8 mouse cellular contexts compared by ENCODE assay signal in genomic region chr2:84741841-84742450, GRCm38 (mm10). TPM values are rescaled to one million over a fixed set of nuclear protein-coding genes. Genes with fewer than 3 reads are reported as not detected.
A peak's percentile ranks its signal among the peaks of the same experiment; 100 is the strongest.
DNase-seq lines count a peak whose midpoint lies in the region; ATAC-seq lines count a peak whose summit lies in the region.

No protein-coding gene starts in this region.

- 2% methylated on average over 5 of the region's 5 CpGs for WGBS in hindbrain, embryonic 12.5 days
- 3% methylated on average over 5 of the region's 5 CpGs for WGBS in lung, embryonic 15.5 days

- peak overlapping the region; percentile 99 for H3K9ac ChIP-seq in hindbrain, embryonic 12.5 days
- H3K9ac ChIP-seq in lung, embryonic 15.5 days, result peak overlapping the region; percentile 100

- H3K27me3 ChIP-seq in hindbrain, embryonic 12.5 days, result no peaks in the 10 kb centered on the region
- no peaks in the 10 kb centered on the region for H3K27me3 ChIP-seq in lung, embryonic 15.5 days

- H3K4me1 ChIP-seq in hindbrain, embryonic 12.5 days, result peaks cover 62% of the 10 kb centered on the region
- H3K4me1 ChIP-seq in lung, embryonic 15.5 days, result peaks cover 62% of the 10 kb centered on the region

- no peaks in the 10 kb centered on the region for H3K9me3 ChIP-seq in hindbrain, embryonic 12.5 days (replicated peaks)
- H3K9me3 ChIP-seq in lung, embryonic 15.5 days, result no peaks in the 10 kb centered on the region

- H3K4me2 ChIP-seq in hindbrain, embryonic 12.5 days (replicated peaks), result peak overlapping the region; percentile 89
- H3K4me2 ChIP-seq in lung, embryonic 15.5 days, result peak overlapping the region; percentile 79

- DNase-seq in cerebellum, adult 9-10 months, result peak; percentile 41
- DNase-seq in cerebellum, postnatal 14 days, result no peak
- peak; percentile 84 for DNase-seq in R1 (ENCODE audit: low read depth, low spot score)
- DNase-seq in left cerebral cortex, postnatal 4 days, result no peak
- DNase-seq in frontal cortex, adult 2 months (ENCODE audit: extremely low spot score in 1 of 2, low spot score in 1 of 2), result no peak
- DNase-seq in left cerebral cortex, adult 9 months (ENCODE audit: low spot score in 2 of 2), result no peak

- no peaks in the 10 kb centered on the region; the same call in 1 of the 2 replicates for H3K36me3 ChIP-seq in hindbrain, embryonic 12.5 days
- H3K36me3 ChIP-seq in lung, embryonic 15.5 days, result peaks cover 6% of the 10 kb centered on the region

- intact Hi-C loops in left cerebral cortex, postnatal 4 days (cut with DNase I), result loop anchor here (5.0 kb wide), 1 partner anchor 55 kb away; the partner anchor contains the start of gene Ube2l6

- H3K4me3 ChIP-seq in hindbrain, embryonic 12.5 days, result peak overlapping the region; percentile 87
- peak overlapping the region; percentile 95 for H3K4me3 ChIP-seq in lung, embryonic 15.5 days

- no peak for ATAC-seq in hindbrain, embryonic 12.5 days (ENCODE audit: low FRiP score)
- ATAC-seq in lung, embryonic 15.5 days (ENCODE audit: borderline replicate concordance, extremely low read depth, low FRiP score, low TSS enrichment), result no peak

- peak overlapping the region; percentile 99 for H3K27ac ChIP-seq in hindbrain, embryonic 12.5 days
- peak overlapping the region; percentile 100 for H3K27ac ChIP-seq in lung, embryonic 15.5 days

RNA-seq across cellular contexts. Expression of gene Gm19426, which starts 1.5 kb away (rescaled TPM):
- 9.7 and 10.9 TPM in 2 replicates for polyA plus RNA-seq in hindbrain, embryonic 12.5 days (2016; fragmentation: Nextera tagmentation; extraction: Ambion mirVana)
- polyA plus RNA-seq in lung, embryonic 15.5 days (2015; fragmentation: Nextera tagmentation; extraction: Ambion mirVana), result 7.3 and 9.8 TPM in 2 replicates
- total RNA-seq in left cerebral cortex, postnatal 4 days (2021), result 1 to 10 TPM; 5.8 to 6.9 TPM
- polyA plus RNA-seq in frontal cortex, adult 2 months (2012; rRNA removed), result 2.8 and 3.7 TPM in 2 replicates

RNA-seq across cellular contexts. Expression of gene Ypel4, which starts 8.1 kb away (rescaled TPM):
- 21.0 and 22.4 TPM in 2 replicates for polyA plus RNA-seq in hindbrain, embryonic 12.5 days (2016; fragmentation: Nextera tagmentation; extraction: Ambion mirVana)
- 6.3 and 6.6 TPM in 2 replicates for polyA plus RNA-seq in lung, embryonic 15.5 days (2015; fragmentation: Nextera tagmentation; extraction: Ambion mirVana)
- 10 to 100 TPM; 13.7 to 15.4 TPM for total RNA-seq in left cerebral cortex, postnatal 4 days (2021)
- 165 and 172 TPM in 2 replicates for polyA plus RNA-seq in frontal cortex, adult 2 months (2012; rRNA removed)

RNA-seq across cellular contexts. Expression of gene Clp1, which starts 14.8 kb away (rescaled TPM):
- polyA plus RNA-seq in hindbrain, embryonic 12.5 days (2016; fragmentation: Nextera tagmentation; extraction: Ambion mirVana), result 35.0 and 37.0 TPM in 2 replicates
- polyA plus RNA-seq in lung, embryonic 15.5 days (2015; fragmentation: Nextera tagmentation; extraction: Ambion mirVana), result 27.1 and 29.3 TPM in 2 replicates
- 1 to 10 TPM; 8.3 to 9.3 TPM for total RNA-seq in left cerebral cortex, postnatal 4 days (2021)
- polyA plus RNA-seq in frontal cortex, adult 2 months (2012; rRNA removed), result 9.4 and 9.7 TPM in 2 replicates

RNA-seq across cellular contexts. Expression of gene Zdhhc5, which starts 27.0 kb away (rescaled TPM):
- polyA plus RNA-seq in hindbrain, embryonic 12.5 days (2016; fragmentation: Nextera tagmentation; extraction: Ambion mirVana), result 30.0 and 33.8 TPM in 2 replicates
- polyA plus RNA-seq in lung, embryonic 15.5 days (2015; fragmentation: Nextera tagmentation; extraction: Ambion mirVana), result 24.5 and 24.9 TPM in 2 replicates
- 10 to 100 TPM; 34.2 to 34.8 TPM for total RNA-seq in left cerebral cortex, postnatal 4 days (2021)
- polyA plus RNA-seq in frontal cortex, adult 2 months (2012; rRNA removed), result 25.7 and 27.2 TPM in 2 replicates

RNA-seq across cellular contexts. Expression of gene Serping1, which starts 33.3 kb away (rescaled TPM):
- polyA plus RNA-seq in hindbrain, embryonic 12.5 days (2016; fragmentation: Nextera tagmentation; extraction: Ambion mirVana), result 35.4 and 43.2 TPM in 2 replicates
- polyA plus RNA-seq in lung, embryonic 15.5 days (2015; fragmentation: Nextera tagmentation; extraction: Ambion mirVana), result 92.3 and 104 TPM in 2 replicates
- total RNA-seq in left cerebral cortex, postnatal 4 days (2021), result 1 to 10 TPM; 5.6 to 6.2 TPM
- polyA plus RNA-seq in frontal cortex, adult 2 months (2012; rRNA removed), result 13.9 and 17.4 TPM in 2 replicates

Comparison
In these comparisons a context has a peak if more than half of its experiments do, and no peak if none do; other contexts are left out.
1. DNase-seq: peak in cerebellum, adult 9-10 months (single experiment) and R1 (single experiment); none in cerebellum, postnatal 14 days (0 of 2), left cerebral cortex, postnatal 4 days (single experiment), frontal cortex, adult 2 months (0 of 2) and left cerebral cortex, adult 9 months (0 of 2).